Mouse (Mus musculus) urinary bladder, adult 18-20 months (tissue): ENCODE measurements around the gene Erp29.
A peak's percentile ranks its signal among the peaks of the same experiment; 100 is the strongest.

Experiments
- DNase-seq, 2 experiments: peaks; one replicate each; pipeline ENCODE4 v3.0.0; 2022; ENCODE audit warnings: low spot score in 2 of 2, mixed read lengths in 2 of 2

The Erp29 gene

GRCm38 (mm10) chr5:121449976-121450375 lies 2.3 kb downstream of the Erp29 start:
- no peak for DNase-seq

GRCm38 (mm10) chr5:121448450-121448849 lies 3.9 kb downstream of the Erp29 start:
- DNase-seq: no peak

- DNase-seq: no peak
These were observed 7.4 kb downstream of the Erp29 start for GRCm38 (mm10) chr5:121444870-121445269.

- DNase-seq: no peak
These were observed 8.8 kb downstream of the Erp29 start for GRCm38 (mm10) chr5:121443548-121443947.

- DNase-seq: peak; percentile 38 to 62
These were observed 13.6 kb downstream of the Erp29 start for GRCm38 (mm10) chr5:121438756-121439155.

- no peak for DNase-seq
These were observed 14.2 kb downstream of the Erp29 start for GRCm38 (mm10) chr5:121438131-121438530.

GRCm38 (mm10) chr5:121428954-121429353 lies 23.4 kb downstream of the Erp29 start:
- no peak for DNase-seq

- no peak for DNase-seq
These were observed 29.0 kb downstream of the Erp29 start for GRCm38 (mm10) chr5:121423297-121423696.

GRCm38 (mm10) chr5:121422787-121423186 lies 29.5 kb downstream of the Erp29 start:
- no peak for DNase-seq

GRCm38 (mm10) chr5:121420721-121421120 lies 31.6 kb downstream of the Erp29 start:
- DNase-seq: no peak

GRCm38 (mm10) chr5:121410975-121411374 lies 41.3 kb downstream of the Erp29 start:
- DNase-seq: no peak

- DNase-seq: no peak
These were observed 44.5 kb downstream of the Erp29 start for GRCm38 (mm10) chr5:121407856-121408255.

- no peak for DNase-seq
These were observed 51.5 kb downstream of the Erp29 start for GRCm38 (mm10) chr5:121400849-121401248.

- no peak for DNase-seq
These were observed 52.2 kb downstream of the Erp29 start for GRCm38 (mm10) chr5:121400064-121400463.

- no peak for DNase-seq
These were observed 52.8 kb downstream of the Erp29 start for GRCm38 (mm10) chr5:121399540-121399939.

- DNase-seq: no peak
These were observed 53.3 kb downstream of the Erp29 start for GRCm38 (mm10) chr5:121398965-121399462.

GRCm38 (mm10) chr5:121398146-121398964 lies 54.0 kb downstream of the Erp29 start:
- no peak for DNase-seq

GRCm38 (mm10) chr5:121397187-121398145 lies 54.8 kb downstream of the Erp29 start, which contains the start of gene Naa25:
Naa25 (plus strand) TSS chr5:121397936.
- peak; percentile 82 to 92 for DNase-seq

- DNase-seq: no peak
These were observed 56.7 kb downstream of the Erp29 start for GRCm38 (mm10) chr5:121395621-121396020.

- DNase-seq: peak in 1 of 2 experiments; percentile 52
These were observed 58.9 kb downstream of the Erp29 start for GRCm38 (mm10) chr5:121393402-121393801.

- no peak for DNase-seq
These were observed 59.5 kb downstream of the Erp29 start for GRCm38 (mm10) chr5:121392667-121393380.
